Mouse (Mus musculus) lung, adult 2 months (tissue): ENCODE data around the gene Lrrc66. TPM values are rescaled to one million over a fixed set of nuclear protein-coding genes. Genes with fewer than 3 reads are reported as not detected.
"Not testable (repeated sequence)": the region's sequence is repeated elsewhere in the genome, so short reads cannot be mapped to it uniquely, and the experiment has no call there.

ENCODE experiments used
- DNase-seq: peaks from one replicate; pipeline ENCODE4 v3.0.0; 2022
- H3K4me1 ChIP-seq: fragments of 200-500 bp; 2 replicates; pipeline ENCODE4 v1.6.1; 2011; ENCODE audit warnings: low read length; ENCODE audit not compliant: control insufficient read depth, insufficient read depth
- H3K4me3 ChIP-seq: fragments of 200-500 bp; replicated peaks from 2 replicates; pipeline ENCODE3; 2011; ENCODE audit warnings: low read depth, mild to moderate bottlenecking, control low read depth, low read length; ENCODE audit errors: extremely low read depth
- CTCF ChIP-seq: fragments of 200-500 bp; IDR thresholded peaks from 2 replicates; pipeline ENCODE4 v1.5.1; 2011; ENCODE audit warnings: mild to moderate bottlenecking, low read length, control low read depth; ENCODE audit not compliant: insufficient read depth
- POLR2A ChIP-seq: fragments of 200-500 bp; IDR thresholded peaks from 2 replicates; pipeline ENCODE4 v1.6.1; 2011; ENCODE audit warnings: low read depth, mild to moderate bottlenecking, control low read depth, low read length, borderline replicate concordance; ENCODE audit errors: extremely low read depth
- WGBS: fragments of 180-500 bp; shearing (Covaris S2); methylation state at CpG from one replicate; pipeline ENCODE4 v1.1.7; 2018; 5-methylcytosine and 5-hydroxymethylcytosine counted together
- polyA plus RNA-seq: library from polyadenylated mRNA; depleted of rRNA; stranded (reverse); fragments of >200 nt; gene quantifications from 2 replicates; pipeline ENCODE4 v1.2.3, GENCODE M21; 2012

The Lrrc66 gene
- polyA plus RNA-seq, 1 experiment, result not detected

DNA sequence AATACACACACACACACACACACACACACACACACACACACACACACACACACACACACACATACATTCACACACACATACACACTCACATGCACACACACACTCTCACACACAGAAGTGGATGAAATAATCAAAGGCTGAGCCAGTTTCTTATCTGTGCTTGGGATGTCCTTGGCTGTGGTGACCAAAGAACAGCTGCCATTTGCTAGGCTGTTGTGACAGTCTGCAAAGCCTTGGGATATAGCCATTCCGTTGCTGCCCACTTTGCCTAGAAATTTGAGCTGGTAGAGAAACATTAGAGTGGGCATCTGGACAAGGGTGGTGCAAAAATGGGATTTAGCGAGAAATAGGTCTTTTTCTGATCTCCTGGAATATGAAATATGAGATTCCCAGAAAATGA lies 32.3 kb downstream of the Lrrc66 start:
- no peak for DNase-seq
- WGBS, result 62% methylated on average over 2 of the region's 2 CpGs
- H3K4me3 ChIP-seq, result no peak overlapping the region
- TF ChIP-seq POLR2A, result no peak
- TF ChIP-seq CTCF, result no peak
- no peaks in the 10 kb centered on the region; the same call in 1 of the 2 replicates for H3K4me1 ChIP-seq

DNA sequence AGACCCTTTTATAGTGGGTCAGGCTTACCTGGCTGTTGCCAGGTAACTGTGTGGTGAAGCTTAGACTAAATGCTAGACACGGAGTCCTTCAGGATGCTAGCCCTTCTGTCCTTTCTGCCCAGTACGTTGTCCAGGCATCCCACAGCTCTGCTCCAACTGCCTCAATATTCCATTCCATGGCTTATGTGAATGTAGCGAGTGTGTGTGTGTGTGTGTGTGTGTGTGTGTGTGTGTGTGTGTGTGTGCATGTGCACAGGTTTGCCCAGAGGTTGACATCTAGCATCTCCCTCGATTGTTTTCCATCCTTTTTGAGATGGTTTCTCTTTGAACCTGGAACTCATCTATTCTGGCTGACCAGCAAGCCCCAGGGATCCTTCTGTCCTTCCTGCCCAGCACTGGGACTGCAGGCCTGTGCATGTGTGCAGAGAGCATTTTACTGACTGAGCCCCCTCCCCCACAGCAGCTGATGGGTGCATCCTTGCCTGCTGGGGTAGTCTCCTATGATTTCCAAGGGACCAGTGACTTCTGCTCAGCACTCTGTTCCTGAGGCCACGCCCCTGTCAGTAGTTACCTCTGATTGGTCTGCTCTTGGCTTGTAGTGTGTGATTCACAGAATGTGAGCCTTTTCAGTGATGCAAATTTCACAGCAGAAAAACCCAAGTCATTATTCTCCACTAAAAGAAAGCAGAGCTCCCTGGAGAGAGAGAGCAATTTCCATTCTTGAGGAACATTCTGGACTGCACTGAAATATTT lies 33.2 kb downstream of the Lrrc66 start:
- H3K4me3 ChIP-seq, result no peak overlapping the region
- DNase-seq, result no peak
- TF ChIP-seq POLR2A (no peak), CTCF (no peak)
- H3K4me1 ChIP-seq, result no peaks in the 10 kb centered on the region; the same call in 1 of the 2 replicates
- whole genome bisulfite sequencing, result 63% methylated on average over 5 of the region's 5 CpGs

DNA sequence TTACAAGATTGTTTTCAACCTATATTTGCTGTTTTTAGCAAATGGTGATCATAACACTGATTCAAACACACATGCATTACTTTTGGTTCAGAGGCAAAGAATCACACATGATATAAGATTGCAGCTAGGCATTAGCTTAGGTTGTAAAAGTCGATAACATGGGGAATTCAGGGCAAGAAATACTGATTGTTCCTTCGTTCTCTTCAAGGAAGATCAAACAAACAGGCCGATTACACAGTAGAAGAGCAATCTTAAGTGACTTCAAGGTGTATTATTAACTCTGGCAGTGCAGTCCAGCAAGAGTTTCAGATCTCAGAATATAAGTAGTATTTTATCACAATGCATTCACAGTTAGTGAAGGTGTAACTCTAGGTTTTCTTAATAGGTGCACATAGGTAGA lies 45.2 kb downstream of the Lrrc66 start:
- no peak for TF ChIP-seq CTCF
- TF ChIP-seq POLR2A, result no peak
- 71% methylated on average over 3 of the region's 3 CpGs for WGBS
- no peak for DNase-seq

DNA sequence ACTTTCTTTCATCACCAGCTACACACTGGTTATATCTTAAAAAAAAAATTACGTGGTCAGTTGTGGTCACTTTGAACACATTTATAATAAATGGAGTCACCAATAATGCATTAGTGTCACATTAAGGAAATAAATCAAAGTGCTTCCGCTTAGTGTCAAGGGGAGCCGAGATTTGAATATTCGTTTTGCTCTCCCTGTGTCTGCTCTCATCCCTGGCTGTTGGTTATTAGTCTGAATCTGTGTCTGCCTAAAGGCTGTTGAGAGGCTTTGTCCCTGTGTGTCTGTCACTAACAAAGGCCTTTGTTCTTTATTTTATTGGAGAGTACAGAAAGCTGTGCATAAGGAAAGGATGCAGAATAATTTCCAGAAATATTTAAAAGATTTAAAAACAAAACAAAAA lies 45.7 kb downstream of the Lrrc66 start:
- 82% methylated on average over 4 of the region's 4 CpGs for WGBS
- TF ChIP-seq CTCF, result no peak
- TF ChIP-seq POLR2A, result no peak

More for the DNA sequence above, 45.2 kb downstream of the Lrrc66 start:
- Histone ChIP-seq H3K4me1 (no peaks in the 10 kb centered on the region), H3K4me3 (no peak overlapping the region)

DNA sequence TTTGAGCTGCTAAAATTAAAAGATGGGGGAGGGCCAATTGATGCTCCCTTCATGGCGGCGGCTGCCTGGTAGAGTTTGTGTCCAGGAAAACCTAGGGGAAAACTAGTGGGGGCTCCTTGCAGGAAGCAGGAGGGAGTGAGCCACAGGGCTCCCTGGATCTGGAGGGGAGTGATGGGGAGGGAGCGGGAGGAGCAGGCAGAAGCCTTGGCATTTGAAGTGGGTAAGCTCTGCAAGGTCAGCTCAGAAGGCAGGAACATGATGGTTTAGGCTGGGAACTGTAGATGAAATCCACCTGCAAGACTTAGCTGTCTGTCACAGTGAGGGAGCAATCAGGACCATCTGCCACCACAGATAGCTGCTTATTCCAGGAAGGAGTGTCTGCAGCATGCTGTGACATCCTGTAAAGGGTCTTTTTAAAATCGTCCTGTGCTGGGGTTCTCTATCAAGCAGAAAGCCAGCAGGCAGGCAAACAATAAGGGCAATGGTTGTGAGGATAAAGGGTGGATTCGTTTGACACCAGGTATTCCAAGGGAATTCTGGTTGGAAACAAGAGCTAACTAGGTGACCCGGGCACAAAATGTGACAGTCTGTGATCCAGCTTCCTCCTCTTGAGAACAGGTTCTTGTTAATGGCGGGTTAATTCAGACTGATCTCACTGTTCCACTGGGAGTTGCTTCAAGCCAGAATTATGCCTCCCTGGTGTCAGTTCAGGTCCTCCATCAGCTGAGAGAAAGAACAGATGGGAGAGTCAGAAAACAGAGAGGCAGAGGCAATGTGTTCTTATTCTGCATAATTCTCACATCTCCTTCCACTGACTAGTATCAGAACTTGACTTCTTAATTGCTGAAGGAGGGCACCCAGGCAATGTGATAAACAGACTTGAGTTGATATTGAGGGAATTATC lies 46.9 kb downstream of the Lrrc66 start:
- DNase-seq, result no peak
- H3K4me3 ChIP-seq, result no peak overlapping the region
- H3K4me1 ChIP-seq, result no peaks in the 10 kb centered on the region
- 44% methylated on average over 7 of the region's 7 CpGs for WGBS
- TF ChIP-seq POLR2A (no peak), CTCF (no peak)

More for the DNA sequence above, 45.7 kb downstream of the Lrrc66 start:
- no peaks in the 10 kb centered on the region for H3K4me1 ChIP-seq
- DNase-seq, result no peak
- H3K4me3 ChIP-seq, result no peak overlapping the region

DNA sequence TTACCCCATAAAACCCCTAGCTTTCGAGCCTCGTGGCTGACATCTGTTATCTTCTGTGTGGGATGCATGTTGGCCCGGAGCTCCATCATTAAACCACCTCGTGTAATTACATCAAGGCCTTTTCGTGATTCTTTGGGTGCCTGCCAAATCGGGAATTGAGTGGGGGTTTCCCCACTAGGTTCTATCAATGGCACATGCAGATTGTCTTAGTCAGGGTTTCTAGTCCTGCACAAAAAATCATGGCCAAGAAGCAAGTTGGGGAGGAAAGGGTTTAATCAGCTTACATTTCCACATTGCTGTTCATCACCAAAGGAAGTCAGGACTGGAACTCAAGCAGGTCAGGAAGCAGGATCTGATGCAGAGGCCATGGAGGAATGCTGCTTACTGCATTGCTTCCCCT lies 48.3 kb downstream of the Lrrc66 start:
- 77% methylated on average over 6 of the region's 6 CpGs for WGBS
- H3K4me3 ChIP-seq, DNase-seq, H3K4me1 ChIP-seq: not testable (repeated sequence)

DNA sequence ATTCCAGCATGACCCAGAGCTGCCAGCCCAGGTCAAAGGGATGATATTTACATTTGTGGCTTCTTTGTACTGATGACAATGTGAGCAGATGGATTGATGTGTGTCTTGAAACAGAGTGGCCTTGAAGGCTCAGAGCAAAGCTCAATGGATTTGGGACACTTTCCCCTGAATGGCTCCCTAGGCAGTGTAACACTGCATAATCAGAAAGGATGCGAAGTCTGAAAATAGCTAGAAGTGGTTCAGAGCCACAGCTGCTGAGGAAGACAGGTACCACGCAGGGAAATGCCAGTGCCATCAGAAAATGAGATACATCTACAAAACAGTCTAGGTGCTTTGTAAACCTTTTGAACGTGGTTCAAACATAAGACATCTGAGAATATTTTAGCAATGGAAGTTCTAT lies 54.2 kb downstream of the Lrrc66 start:
- 83% methylated on average over 3 of the region's 3 CpGs for WGBS
- no peaks in the 10 kb centered on the region; the same call in 1 of the 2 replicates for H3K4me1 ChIP-seq
- TF ChIP-seq CTCF (no peak), POLR2A (no peak)
- DNase-seq, result no peak
- no peak overlapping the region for H3K4me3 ChIP-seq

DNA sequence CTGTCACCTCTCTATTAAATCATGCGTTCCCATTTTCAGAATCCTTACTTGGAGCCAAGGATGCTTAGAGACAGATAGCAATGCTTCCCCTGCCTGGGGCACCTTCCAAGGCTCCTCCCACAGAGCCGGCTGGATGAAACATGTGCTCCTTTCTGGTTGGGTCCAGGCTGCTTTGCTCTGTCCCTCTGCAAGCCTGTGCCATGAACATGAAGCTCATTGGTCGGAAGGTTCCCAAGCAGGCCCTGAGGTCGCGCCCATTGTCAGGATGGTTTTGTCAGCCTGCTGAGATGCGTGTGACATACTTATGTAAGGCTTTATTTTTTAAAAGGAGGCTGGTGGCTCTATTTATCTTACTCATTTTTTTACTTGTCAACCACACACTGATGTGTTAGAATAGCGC lies 55.6 kb downstream of the Lrrc66 start:
- DNase-seq, result no peak
- no peak overlapping the region for H3K4me3 ChIP-seq
- no peak for TF ChIP-seq POLR2A
- WGBS, result 69% methylated on average over 7 of the region's 7 CpGs
- no peaks in the 10 kb centered on the region; the same call in 1 of the 2 replicates for H3K4me1 ChIP-seq

DNA sequence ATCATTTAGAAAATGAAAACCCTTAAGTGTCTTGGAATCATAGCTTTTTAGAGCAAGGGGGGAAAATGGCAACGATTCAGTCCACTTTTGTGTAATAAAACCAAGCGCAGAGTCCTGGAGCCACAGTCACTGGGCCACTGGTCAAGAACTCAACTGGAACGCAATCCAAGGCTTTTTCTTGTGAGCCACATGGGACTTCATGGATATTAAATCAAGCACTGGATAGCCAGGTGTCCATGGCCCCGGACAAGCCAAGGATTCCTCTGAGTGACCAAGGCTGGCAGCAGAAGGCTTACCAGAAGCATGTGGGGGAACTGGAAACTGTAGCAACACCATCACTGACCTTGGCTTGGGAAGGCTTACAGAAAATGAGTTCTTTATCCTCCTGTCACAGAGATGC lies 57.7 kb downstream of the Lrrc66 start:
- TF ChIP-seq POLR2A, result no peak
- no peak for TF ChIP-seq CTCF
- WGBS, result 86% methylated on average over 4 of the region's 4 CpGs
- no peak for DNase-seq
- H3K4me1 ChIP-seq, result no peaks in the 10 kb centered on the region; the same call in 1 of the 2 replicates
- H3K4me3 ChIP-seq, result no peak overlapping the region
